Mouse (Mus musculus) heart, embryonic 10.5 days (tissue): ENCODE measurements around the gene Aif1. TPM values are rescaled to one million over a fixed set of nuclear protein-coding genes. Genes with fewer than 3 reads are reported as not detected.

Experiments used
- DNase-seq: peaks from one replicate; pipeline ENCODE4 v3.0.0-alpha.2; 2017; ENCODE audit warnings: low spot score
- H3K27ac ChIP-seq: fragments of 300-500 bp; sonication (generic); 2 replicates; pipeline ENCODE4 v1.5.1; 2016; ENCODE audit warnings: mild to moderate bottlenecking
- H3K27me3 ChIP-seq: fragments of 300-500 bp; sonication (generic); 2 replicates; pipeline ENCODE4 v1.6.1; 2016; ENCODE audit warnings: mild to moderate bottlenecking; ENCODE audit not compliant: poor library complexity, insufficient read depth, severe bottlenecking
- H3K36me3 ChIP-seq: fragments of 300-500 bp; sonication (generic); 2 replicates; pipeline ENCODE4 v1.6.1; 2016; ENCODE audit warnings: mild to moderate bottlenecking, moderate library complexity
- H3K4me1 ChIP-seq: fragments of 300-500 bp; sonication (generic); 2 replicates; pipeline ENCODE4 v1.6.1; 2016; ENCODE audit warnings: mild to moderate bottlenecking
- H3K4me3 ChIP-seq: fragments of 300-500 bp; sonication (generic); 2 replicates; pipeline ENCODE4 v1.5.1; 2016; ENCODE audit warnings: mild to moderate bottlenecking, moderate library complexity
- H3K9me3 ChIP-seq: fragments of 300-500 bp; sonication (generic); 2 replicates; pipeline ENCODE4 v1.6.1; 2016; ENCODE audit warnings: mild to moderate bottlenecking, moderate library complexity
- WGBS: fragments of 180-500 bp; shearing (Covaris S2); methylation state at CpG from one replicate; pipeline ENCODE4 v1.1.7; 2016; 5-methylcytosine and 5-hydroxymethylcytosine counted together
- polyA plus RNA-seq: library from polyadenylated mRNA; unstranded; fragments of >200 nt; fragmentation: Nextera tagmentation; extraction: Ambion mirVana; gene quantifications from 2 replicates; pipeline ENCODE4 v1.2.1, GENCODE M21; 2016

Aif1 gene
- polyA plus RNA-seq, result 0.85 and 2.1 TPM in 2 replicates

DNA sequence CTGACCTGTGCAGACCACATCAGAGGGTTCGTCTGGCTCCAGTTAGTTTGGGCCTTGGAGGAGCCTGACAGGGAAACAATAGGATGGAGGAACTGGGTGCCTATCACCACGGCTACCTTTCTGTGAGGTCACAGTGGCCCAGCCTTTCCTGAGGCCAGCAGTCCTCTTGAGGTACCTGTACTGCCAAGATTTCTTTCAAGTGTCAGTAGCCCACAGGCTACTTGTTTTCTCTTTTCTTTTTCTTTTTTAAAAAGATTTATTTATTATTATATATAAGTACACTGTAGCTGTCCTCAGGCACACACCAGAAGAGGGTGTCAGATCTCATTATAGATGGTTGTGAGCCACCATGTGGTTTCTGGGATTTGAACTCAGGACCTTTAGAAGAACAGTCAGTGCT, at the start of gene Aif1:
Aif1 (minus strand) TSS at position 101 of the 400 bp plus-strand sequence.
- Histone ChIP-seq H3K4me1 (0 out of 2 replicates have a peak, but pooled peaks cover 2% of the 10 kb centered on the region), H3K4me3 (no peak within 1 kb of the TSS), H3K9me3 (no peaks in the 10 kb centered on the region), H3K27ac (no peak within 1 kb of the TSS), H3K27me3 (peaks cover 15% of the 10 kb centered on the region; the same call in 1 of the 2 replicates), H3K36me3 (no peaks in the 10 kb centered on the region)
- 55% methylated on average over 2 of the region's 2 CpGs for whole genome bisulfite sequencing
- no peak for DNase-seq

GRCm38 (mm10) chr17:35225456-35225855, 49.6 kb upstream of the Aif1 start:
- H3K9me3 ChIP-seq, result no peaks in the 10 kb centered on the region
- 95% methylated on average over 5 of the region's 5 CpGs for WGBS
- H3K27ac ChIP-seq, result no peak overlapping the region
- H3K4me1 ChIP-seq, result peaks cover 11% of the 10 kb centered on the region
- H3K27me3 ChIP-seq, result no peaks in the 10 kb centered on the region
- peaks cover 65% of the 10 kb centered on the region for H3K36me3 ChIP-seq
- H3K4me3 ChIP-seq, result no peak overlapping the region
- no peak for DNase-seq

DNA sequence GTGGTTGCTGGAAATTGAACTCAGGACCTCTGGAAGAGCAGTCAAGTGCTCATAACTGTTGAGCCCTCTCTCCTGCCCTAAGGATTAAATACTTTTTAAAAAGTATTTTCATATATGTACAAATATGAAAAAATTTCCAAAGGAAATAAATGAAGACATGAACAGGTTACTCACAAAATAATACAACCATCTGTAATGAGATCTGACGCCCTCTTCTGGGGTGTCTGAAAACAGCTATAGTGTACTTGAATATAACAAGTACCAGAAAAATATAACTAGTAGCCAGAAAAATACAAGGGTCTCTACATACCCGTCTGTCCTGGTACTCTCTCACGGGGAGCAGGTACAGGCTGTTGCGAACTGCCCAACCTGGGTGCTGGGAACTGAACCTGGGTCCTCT, 48.8 kb upstream of the Aif1 start:
- Histone ChIP-seq H3K27me3 (no peaks in the 10 kb centered on the region), H3K36me3 (peaks cover 66% of the 10 kb centered on the region), H3K9me3 (no peaks in the 10 kb centered on the region), H3K4me1 (peaks cover 19% of the 10 kb centered on the region), H3K27ac (no peak overlapping the region), H3K4me3 (no peak overlapping the region)
- WGBS, result 94% methylated on average over 4 of the region's 4 CpGs
- no peak for DNase-seq

GRCm38 (mm10) chr17:35222299-35222698, 46.4 kb upstream of the Aif1 start:
- no peak for DNase-seq
- 65% methylated on average over 6 of the region's 6 CpGs for WGBS
- Histone ChIP-seq H3K36me3 (peaks cover 44% of the 10 kb centered on the region), H3K27me3 (no peaks in the 10 kb centered on the region), H3K4me3 (no peak overlapping the region), H3K27ac (no peak overlapping the region; the same call in 1 of the 2 replicates), H3K9me3 (no peaks in the 10 kb centered on the region), H3K4me1 (peaks cover 38% of the 10 kb centered on the region)

GRCm38 (mm10) chr17:35220156-35220952, 44.5 kb upstream of the Aif1 start, which contains the start of gene Gm16181:
Gene Gm16181 (plus strand): TSS chr17:35220834.
- Histone ChIP-seq H3K4me1 (peaks cover 38% of the 10 kb centered on the region), H3K27me3 (no peaks in the 10 kb centered on the region), H3K36me3 (peaks cover 33% of the 10 kb centered on the region), H3K4me3 (peak within 1 kb of the TSS; percentile 9; the same call in 1 of the 2 replicates), H3K9me3 (no peaks in the 10 kb centered on the region), H3K27ac (peak within 1 kb of the TSS; percentile 75)
- DNase-seq, result no peak
- 73% methylated on average over 28 of the region's 28 CpGs for WGBS

DNA sequence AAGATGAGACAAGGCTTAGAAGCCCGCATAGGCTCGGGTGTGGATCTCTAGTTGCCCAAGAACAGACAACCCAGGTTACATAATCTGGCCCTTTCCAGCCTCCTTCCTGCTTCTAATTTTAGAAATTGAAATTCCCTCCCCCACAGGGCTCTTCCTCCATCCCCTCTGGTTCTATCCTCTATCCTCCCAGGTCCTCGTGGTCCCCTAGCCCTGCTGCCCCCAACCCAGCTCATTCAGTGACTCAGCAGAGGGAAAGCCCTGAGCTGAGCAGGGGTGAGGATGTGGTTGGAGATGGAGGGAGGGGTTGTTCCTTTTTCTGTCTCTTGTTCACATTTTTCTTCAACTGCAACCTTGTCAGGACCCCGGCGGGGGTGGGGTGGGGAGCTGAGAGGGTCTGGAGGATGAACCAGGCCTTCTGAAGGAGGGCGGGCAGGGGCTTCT, 43.8 kb upstream of the Aif1 start:
- 59% methylated on average over 6 of the region's 6 CpGs for WGBS
- H3K4me1 ChIP-seq, result peaks cover 38% of the 10 kb centered on the region
- no peak for DNase-seq
- no peaks in the 10 kb centered on the region for H3K27me3 ChIP-seq
- H3K36me3 ChIP-seq, result peaks cover 26% of the 10 kb centered on the region
- peak overlapping the region; percentile 52 for H3K27ac ChIP-seq
- no peaks in the 10 kb centered on the region for H3K9me3 ChIP-seq
- no peak overlapping the region for H3K4me3 ChIP-seq

- H3K27me3 ChIP-seq, result no peaks in the 10 kb centered on the region
- DNase-seq, result no peak
- peaks cover 25% of the 10 kb centered on the region for H3K36me3 ChIP-seq
- peak overlapping the region; percentile 73 for H3K27ac ChIP-seq
- WGBS, result 72% methylated on average over 18 of the region's 18 CpGs
- H3K4me3 ChIP-seq, result no peak overlapping the region
- peaks cover 38% of the 10 kb centered on the region for H3K4me1 ChIP-seq
- H3K9me3 ChIP-seq, result no peaks in the 10 kb centered on the region
Measured at GRCm38 (mm10) chr17:35218516-35219193, 42.8 kb upstream of the Aif1 start.

- H3K4me3 ChIP-seq, result no peak overlapping the region
- DNase-seq, result no peak
- H3K9me3 ChIP-seq, result no peaks in the 10 kb centered on the region
- 90% methylated on average over 5 of the region's 5 CpGs for WGBS
- 0 out of 2 replicates have a peak, but pooled peaks cover 5% of the 10 kb centered on the region for H3K4me1 ChIP-seq
- H3K36me3 ChIP-seq, result no peaks in the 10 kb centered on the region
- H3K27ac ChIP-seq, result no peak overlapping the region
- no peaks in the 10 kb centered on the region for H3K27me3 ChIP-seq
Measured at GRCm38 (mm10) chr17:35213071-35213470, 37.2 kb upstream of the Aif1 start.

- Histone ChIP-seq H3K27ac (no peak overlapping the region), H3K4me1 (no peaks in the 10 kb centered on the region), H3K36me3 (no peaks in the 10 kb centered on the region), H3K4me3 (no peak overlapping the region), H3K9me3 (no peaks in the 10 kb centered on the region), H3K27me3 (no peaks in the 10 kb centered on the region)
- no peak for DNase-seq
- WGBS, result 73% methylated on average over 3 of the region's 3 CpGs
Measured at GRCm38 (mm10) chr17:35210593-35210992, 34.7 kb upstream of the Aif1 start.

GRCm38 (mm10) chr17:35209785-35210535, 34.1 kb upstream of the Aif1 start:
- Histone ChIP-seq H3K27me3 (peaks cover 5% of the 10 kb centered on the region), H3K36me3 (no peaks in the 10 kb centered on the region), H3K27ac (no peak overlapping the region), H3K9me3 (no peaks in the 10 kb centered on the region), H3K4me3 (no peak overlapping the region), H3K4me1 (peaks cover 3% of the 10 kb centered on the region)
- DNase-seq, result no peak
- 72% methylated on average over 12 of the region's 12 CpGs for WGBS

DNA sequence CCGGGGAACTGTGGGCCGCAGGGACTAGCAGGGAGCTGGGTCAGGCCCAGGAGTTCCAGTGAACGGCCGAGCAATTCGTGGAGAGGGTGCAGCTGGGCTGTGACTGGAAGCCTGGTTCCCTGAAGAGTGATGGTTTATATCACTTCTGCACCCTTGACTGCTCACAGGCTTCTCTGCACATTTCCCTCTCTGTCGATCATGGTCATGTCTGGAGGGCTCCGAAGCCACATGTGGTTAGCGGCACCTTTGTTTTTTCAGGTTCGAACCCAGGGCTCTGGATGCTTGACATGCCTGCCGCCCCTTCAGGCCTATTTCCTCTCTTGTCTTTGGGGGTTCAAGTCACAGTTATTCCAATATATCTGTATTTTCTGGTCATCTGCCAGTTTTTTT, 29.5 kb upstream of the Aif1 start:
- WGBS, result 51% methylated on average over 10 of the region's 10 CpGs
- H3K36me3 ChIP-seq, result no peaks in the 10 kb centered on the region
- H3K27ac ChIP-seq, result no peak overlapping the region
- H3K4me3 ChIP-seq, result no peak overlapping the region
- peaks cover 50% of the 10 kb centered on the region for H3K27me3 ChIP-seq
- H3K9me3 ChIP-seq, result no peaks in the 10 kb centered on the region
- H3K4me1 ChIP-seq, result peaks cover 13% of the 10 kb centered on the region
- no peak for DNase-seq

GRCm38 (mm10) chr17:35204494-35205379, 28.9 kb upstream of the Aif1 start, which contains the start of gene Lta:
Gene Lta (minus strand): TSS chr17:35205351.
- peaks cover 14% of the 10 kb centered on the region for H3K4me1 ChIP-seq
- 21% methylated on average over 20 of the region's 20 CpGs for WGBS
- 0 out of 2 replicates have a peak within 1 kb of the TSS, but pooled peaks have one; percentile 5 for H3K27ac ChIP-seq
- H3K9me3 ChIP-seq, result no peaks in the 10 kb centered on the region
- peak within 1 kb of the TSS; percentile 19; the same call in 1 of the 2 replicates for H3K4me3 ChIP-seq
- DNase-seq, result no peak
- H3K36me3 ChIP-seq, result no peaks in the 10 kb centered on the region
- H3K27me3 ChIP-seq, result peaks cover 57% of the 10 kb centered on the region
